Comparison of ENCODE assay signal across 8 mouse cellular contexts in the genomic region with DNA sequence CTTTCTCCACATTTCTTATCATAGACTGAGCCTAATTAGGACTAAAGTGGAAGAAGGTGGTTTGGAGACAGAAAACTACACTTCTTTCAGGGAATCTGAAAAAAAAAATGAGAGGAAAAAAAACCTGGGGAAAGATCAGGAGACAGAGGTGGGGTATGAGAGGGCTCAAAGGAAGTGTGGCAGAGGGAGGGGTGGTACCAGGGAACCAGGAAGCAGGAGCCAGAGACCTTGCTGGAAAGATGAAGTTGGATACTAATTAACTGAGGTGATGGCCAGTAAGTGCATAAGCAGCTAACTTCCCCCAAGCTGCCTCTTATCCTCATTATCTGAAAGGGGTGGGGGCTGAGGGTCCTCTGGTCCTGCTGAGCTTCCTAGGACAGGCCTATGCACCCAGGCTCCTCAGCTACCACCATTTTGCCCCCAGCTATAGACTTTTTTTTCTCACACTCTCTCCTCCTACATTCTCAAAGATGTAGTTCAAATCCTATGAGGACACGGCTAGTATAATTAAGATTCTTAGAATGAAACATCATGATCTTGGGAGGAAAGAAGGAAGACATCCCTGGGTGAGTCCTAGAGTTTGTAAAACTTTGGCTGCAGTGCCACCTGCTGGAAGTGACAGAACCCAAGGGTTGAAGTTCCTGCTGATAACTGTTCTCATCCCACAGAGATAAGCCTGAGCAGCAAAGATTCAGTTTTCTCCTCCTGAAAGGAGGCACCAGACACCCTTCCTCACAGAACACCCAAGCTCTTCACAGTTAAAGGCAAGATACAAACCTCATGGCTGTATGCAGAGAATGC.
A peak's percentile ranks its signal among the peaks of the same experiment; 100 is the strongest.
DNase-seq lines count a peak whose midpoint lies in the region; ATAC-seq and TF ChIP-seq lines count a peak whose summit lies in the region.

No protein-coding gene starts in this region.

- H3K4me3 ChIP-seq in E14TG2a.4 (replicated peaks; ENCODE audit: low read length): no peak overlapping the region
- no peak overlapping the region for H3K4me3 ChIP-seq in forebrain, embryonic 10.5 days
- no peak overlapping the region for H3K4me3 ChIP-seq in hindbrain, embryonic 13.5 days

- H3K27me3 ChIP-seq in E14TG2a.4 (ENCODE audit: insufficient read depth, low read length): no peaks in the 10 kb centered on the region
- H3K27me3 ChIP-seq in forebrain, embryonic 10.5 days (ENCODE audit: poor library complexity, severe bottlenecking): no peaks in the 10 kb centered on the region
- H3K27me3 ChIP-seq in hindbrain, embryonic 13.5 days: no peaks in the 10 kb centered on the region

- no peaks in the 10 kb centered on the region for H3K4me1 ChIP-seq in E14TG2a.4 (replicated peaks; ENCODE audit: low read depth, low read length)
- H3K4me1 ChIP-seq in forebrain, embryonic 10.5 days: no peaks in the 10 kb centered on the region
- no peaks in the 10 kb centered on the region for H3K4me1 ChIP-seq in hindbrain, embryonic 13.5 days (replicated peaks)

- H3K9me3 ChIP-seq in E14TG2a.4 (ENCODE audit: low read length): no peaks in the 10 kb centered on the region
- H3K9me3 ChIP-seq in forebrain, embryonic 10.5 days: no peaks in the 10 kb centered on the region
- H3K9me3 ChIP-seq in hindbrain, embryonic 13.5 days: no peaks in the 10 kb centered on the region

- no peaks in the 10 kb centered on the region for H3K36me3 ChIP-seq in E14TG2a.4 (ENCODE audit: insufficient read depth, low read length)
- no peaks in the 10 kb centered on the region for H3K36me3 ChIP-seq in forebrain, embryonic 10.5 days (replicated peaks)
- H3K36me3 ChIP-seq in hindbrain, embryonic 13.5 days: no peaks in the 10 kb centered on the region

- peak; percentile 30 for TF ChIP-seq CTCF in E14TG2a.4 (conservative IDR thresholded peaks at IDR 0.05; ENCODE audit: low read length)

- WGBS in forebrain, embryonic 10.5 days: 52% methylated on average over 1 of the region's 1 CpGs
- 41% methylated on average over 1 of the region's 1 CpGs for WGBS in hindbrain, embryonic 13.5 days

- ATAC-seq in hindbrain, embryonic 13.5 days (ENCODE audit: low FRiP score): peak; percentile 89

- peak; percentile 7 to 13 for DNase-seq in adrenal gland, postnatal 4 days (ENCODE audit: low spot score in 2 of 2)
- peak; percentile 26 for DNase-seq in forebrain, embryonic 10.5 days (ENCODE audit: extremely low spot score, low spot score)
- DNase-seq in layer of hippocampus, postnatal 14 days (ENCODE audit: low spot score in 2 of 2): peak; percentile 67 to 76
- DNase-seq in lung, postnatal 14 days: peak; percentile 58
- DNase-seq in right cerebral cortex, adult 2 months (ENCODE audit: low spot score in 2 of 2): peak; percentile 80 to 84
- no peak for DNase-seq in thymus, postnatal 25 days

- H3K27ac ChIP-seq in forebrain, embryonic 10.5 days: no peak overlapping the region
- no peak overlapping the region for H3K27ac ChIP-seq in hindbrain, embryonic 13.5 days

- no peak overlapping the region for H3K4me2 ChIP-seq in hindbrain, embryonic 13.5 days

- H3K9ac ChIP-seq in hindbrain, embryonic 13.5 days: no peak overlapping the region
